Mouse (Mus musculus) cerebellum, adult 11 months (tissue): ENCODE results near the gene Kdelr1.
A peak's percentile ranks its signal among the peaks of the same experiment; 100 is the strongest.

Source experiments
- DNase-seq: peaks from one replicate; pipeline ENCODE4 v3.0.0; 2022

The Kdelr1 gene

DNA sequence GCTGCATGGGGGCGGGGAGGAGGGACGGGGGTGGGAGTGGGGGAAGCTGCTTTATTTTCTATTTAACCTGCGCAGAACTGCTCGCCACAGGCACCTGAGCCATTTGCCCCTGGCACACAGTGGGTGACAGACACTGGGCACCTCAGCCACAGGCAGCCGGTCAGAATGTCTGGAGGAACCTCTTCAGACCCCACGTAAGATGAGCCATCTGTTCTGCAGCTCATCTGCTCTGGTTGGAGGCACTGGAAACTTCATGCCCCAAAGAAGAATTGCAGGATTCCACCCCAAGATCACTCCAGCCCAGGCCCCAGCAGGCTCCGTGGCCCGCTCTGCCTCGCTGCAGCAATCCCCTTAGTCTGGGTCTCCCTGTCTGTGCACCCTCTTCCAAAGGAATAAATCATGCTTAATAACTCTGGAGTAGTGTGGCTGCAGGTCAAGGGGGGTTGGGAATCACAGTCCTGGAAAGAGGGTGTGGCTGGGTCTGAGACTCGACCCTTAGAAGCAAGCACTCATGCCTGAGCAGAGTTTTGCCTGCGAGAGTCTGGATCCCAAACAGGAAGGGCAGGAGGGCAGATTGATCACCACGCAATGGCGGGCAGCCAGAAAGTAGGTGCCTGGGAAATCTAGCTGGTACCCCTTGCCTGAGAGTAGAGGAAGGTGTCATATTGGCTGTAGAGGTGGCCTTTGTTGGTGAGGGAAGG, 44.6 kb downstream of the Kdelr1 start:
- no peak for DNase-seq

DNA sequence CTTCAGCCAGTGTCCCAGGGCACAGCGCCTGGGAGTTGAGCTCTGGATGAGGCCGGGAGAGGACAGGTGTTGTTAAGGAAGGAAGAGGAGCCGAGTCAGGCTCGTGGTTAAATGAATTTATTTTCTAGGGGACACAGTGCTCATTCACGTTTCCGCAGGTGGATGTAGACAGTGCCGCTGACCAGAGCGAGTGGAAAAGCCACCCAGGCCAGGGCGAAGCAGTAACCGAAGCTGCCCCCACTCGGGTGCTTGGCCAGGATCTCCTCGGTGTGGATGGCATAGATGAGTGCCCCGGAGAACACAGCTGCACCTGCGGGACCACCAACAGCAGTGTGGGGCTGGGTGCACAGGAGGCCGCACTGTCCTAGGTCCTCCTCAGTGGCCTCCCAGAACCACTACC, 45.4 kb downstream of the Kdelr1 start:
- no peak for DNase-seq

DNA sequence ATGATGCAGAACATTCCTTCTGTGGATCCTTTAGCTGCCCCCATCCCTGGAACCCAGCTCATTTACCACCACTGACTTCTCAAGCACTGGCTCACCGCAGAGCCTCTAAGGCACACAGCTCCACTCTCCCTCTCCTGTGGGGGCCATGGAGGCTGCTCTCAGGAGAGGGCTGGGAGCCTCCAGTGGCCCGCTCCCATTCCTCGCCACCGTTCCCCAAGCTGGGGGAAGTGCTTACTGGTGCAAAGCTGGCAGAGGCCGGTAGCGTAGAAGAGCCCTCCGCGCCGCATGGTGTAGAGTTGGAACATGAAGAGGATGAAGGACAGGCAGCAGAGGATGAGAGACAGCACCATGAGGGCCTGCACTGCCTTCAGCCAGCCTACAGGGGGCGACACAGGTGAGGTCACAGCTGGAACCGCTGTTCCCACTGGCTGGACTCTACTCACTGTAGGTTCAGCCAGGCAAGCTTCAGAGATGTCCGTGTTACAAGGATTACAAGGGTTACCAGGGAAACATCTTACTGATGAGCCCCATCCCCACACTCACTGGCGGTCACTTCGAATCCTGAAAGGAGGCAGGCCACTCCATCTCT, 46.6 kb downstream of the Kdelr1 start:
- no peak for DNase-seq

DNA sequence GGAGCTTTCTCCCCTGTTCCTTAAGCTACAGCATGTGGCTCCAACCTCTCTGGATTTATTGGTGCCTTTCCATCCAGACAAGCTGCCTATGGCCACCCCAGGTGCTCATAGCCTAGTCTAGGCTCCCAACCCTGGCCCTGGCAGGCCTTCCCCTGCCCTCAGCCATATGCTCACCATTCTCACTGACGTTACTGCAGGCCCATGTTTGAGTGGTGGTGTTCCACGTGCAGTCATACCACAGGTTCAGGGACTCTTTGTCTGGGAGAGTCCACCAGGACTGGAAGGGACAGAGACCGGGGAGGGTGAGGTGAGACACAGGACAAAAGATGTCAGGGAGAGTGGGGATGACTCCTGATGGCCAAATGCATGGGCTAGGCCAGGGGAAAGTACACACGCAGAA, 47.2 kb downstream of the Kdelr1 start:
- no peak for DNase-seq

DNA sequence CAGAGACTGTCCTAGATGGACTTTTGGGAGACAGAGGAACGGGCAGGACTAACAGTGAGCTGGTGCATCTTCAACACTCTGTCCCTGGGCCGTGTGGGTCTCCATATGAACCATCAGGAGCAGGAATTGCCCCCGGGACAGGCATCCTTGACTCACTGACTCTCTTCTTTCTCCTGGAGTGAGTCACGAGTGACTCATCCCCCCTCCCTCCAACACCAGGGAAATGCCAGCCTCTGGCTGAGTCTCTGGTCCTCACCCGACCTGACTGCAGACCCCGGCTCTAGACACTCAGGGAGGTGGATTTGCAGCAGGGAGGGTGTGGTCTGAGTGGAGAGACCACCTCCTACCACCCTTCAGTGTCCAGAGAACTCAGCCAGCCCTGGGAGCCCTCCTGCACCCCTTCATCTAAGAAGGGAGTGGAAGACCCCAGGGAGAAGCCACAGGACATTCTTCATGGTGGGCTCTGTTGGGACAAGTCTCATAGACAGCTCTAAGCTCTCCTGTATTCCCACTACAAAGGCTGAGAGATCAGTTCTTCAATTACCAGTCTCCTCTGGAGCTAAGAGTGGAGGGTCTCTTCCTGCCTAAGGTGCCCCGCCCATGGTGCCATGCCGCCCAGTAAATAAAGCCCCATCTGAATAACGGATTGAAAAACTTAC, 48.1 kb downstream of the Kdelr1 start:
- DNase-seq = no peak

DNA sequence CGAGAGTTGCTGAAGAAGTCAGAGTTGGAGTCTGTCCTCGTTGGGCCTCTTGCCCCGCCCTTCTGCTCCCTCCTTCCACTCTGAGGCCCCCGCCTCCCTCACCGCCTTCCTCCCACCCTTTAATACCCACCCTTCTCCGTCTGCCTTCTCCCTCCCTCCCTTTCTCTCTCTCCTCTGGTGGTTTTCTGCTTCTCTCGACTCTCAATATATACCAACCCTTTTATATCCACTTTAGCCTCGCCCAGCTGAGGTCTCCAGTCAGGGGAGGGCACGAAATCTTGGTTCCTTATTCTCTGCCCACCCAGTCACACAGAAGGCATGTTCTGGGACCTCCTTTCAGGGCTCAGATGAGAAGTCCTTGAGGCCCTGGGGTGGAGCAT, 48.7 kb downstream of the Kdelr1 start, which contains the start of gene Emp3:
Emp3 (minus strand) TSS at position 163 of the 380 bp plus-strand sequence.
- DNase-seq = no peak

DNA sequence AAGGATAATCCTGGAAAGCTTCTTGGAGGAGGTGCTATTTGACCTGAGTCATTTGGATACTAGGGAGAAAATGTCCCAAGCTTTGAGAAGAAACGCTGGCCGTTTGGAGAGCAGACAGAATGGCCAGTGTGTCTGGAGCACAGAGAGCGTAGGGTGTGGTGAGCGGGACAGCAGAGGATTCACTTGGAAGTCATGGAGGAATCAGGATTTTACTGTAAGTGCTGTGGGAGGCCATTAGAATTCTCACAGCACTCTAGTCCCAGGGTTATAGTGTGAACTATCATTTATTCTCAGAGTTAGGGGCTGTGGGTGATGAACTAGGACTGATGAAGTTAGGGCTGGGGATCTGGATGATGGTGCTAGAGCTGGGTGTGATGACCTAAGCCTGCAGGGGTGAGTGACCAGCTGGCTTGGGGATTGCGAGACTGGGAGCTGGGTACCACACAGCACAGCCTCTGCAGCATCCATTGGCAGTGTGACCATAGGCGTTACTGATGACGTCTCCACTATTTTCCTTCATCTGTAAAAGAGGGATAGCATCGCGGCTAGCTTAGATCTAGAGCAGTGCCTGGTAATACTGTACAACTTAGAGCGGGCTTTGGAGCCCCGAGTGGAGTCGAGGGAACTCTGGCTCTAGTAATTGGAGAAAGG, 49.5 kb downstream of the Kdelr1 start:
- DNase-seq = no peak

DNA sequence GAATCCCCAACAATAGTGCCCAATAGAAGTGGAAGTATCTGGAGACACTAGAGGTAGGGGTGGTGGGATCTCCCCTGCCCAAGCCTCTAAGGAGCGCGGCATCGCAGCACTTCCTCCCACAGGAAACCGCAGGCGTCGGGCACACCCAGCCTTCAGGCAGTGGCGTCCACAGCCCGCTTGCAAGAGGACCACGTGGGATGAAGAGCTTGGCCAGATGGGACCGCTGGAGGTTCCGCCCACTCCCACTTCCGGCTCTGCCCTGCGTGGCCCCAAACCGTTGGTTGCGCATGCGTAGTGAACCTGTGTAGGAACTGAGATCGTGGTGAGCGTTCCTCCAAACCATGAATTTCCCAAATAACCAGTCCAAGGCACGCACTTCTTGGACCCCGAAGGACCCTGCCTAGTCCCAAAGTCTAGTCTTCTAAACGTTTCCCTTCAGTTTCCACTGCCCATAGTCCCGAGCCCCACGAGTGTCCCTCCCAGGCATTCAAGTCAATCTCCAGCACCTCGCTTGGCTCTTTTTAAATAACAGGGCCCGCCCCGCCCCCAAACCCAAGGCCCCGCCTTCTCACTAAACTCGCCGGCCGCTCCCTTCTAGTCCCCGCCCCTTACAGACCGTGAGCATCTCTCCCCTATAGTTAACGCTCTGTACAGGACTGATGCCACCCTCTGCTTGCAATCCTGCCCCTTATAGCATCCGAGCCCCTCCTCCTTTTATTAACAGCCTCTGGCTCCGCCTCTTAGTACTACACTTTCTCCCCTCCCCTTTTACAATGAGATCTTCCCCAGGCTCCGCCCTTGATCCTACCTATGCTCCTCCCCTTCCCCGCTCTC, 50.6 kb downstream of the Kdelr1 start:
- peak; percentile 76 for DNase-seq

DNA sequence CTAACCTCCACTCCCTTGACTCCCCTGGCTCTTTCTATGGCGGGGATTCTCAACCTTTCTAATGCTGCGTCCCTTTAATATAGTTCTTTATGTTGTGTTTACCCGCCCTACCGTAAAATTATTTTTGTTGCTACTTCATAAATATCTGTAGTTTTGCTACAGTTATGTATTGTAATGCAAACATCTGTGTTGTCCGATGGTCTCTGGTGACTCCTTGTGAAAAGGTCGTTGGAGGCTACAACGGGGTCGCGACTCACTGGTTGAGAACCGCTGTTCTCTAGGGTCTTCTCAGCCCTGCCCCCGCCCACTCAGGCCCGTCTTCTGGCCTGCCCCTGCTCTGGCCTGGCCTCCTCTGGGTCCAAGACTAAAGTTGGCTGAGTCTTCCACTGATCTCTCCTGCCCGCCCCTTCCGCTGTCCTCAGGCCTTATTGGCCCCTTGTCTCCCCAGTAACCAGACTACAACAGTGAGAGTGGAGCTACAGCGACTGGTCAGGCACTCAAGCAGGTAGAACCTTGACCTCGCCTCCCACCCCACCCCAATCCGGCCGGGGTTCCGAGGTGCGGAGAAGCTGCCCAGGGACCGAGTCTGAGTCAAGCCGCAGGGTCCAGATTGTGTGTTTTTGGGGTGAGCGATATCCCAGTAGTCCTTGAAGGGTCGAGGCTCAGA, 51.3 kb downstream of the Kdelr1 start, which contains the start of gene Ccdc114:
Ccdc114 (plus strand) TSS at position 311 of the 667 bp plus-strand sequence.
- no peak for DNase-seq

DNA sequence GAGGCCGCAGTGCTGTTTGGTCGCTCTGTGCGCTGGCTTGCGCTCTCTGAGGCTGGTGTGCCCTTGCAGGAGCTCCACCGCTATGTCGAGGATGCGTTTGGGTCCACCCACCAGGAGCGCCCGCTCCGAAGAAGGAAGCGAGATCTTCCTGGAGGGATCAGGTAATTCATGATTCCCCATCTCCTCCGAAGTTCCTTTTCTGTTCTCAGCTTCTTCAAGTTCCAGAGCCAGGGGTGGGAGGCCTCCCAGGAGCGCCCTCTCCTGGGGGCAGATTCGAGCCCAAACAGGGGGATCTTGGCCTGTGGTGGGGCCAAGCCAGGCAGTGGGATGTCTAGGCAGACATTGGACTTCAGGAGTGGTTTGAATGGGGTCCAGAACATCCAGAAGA, 51.9 kb downstream of the Kdelr1 start:
- no peak for DNase-seq

DNA sequence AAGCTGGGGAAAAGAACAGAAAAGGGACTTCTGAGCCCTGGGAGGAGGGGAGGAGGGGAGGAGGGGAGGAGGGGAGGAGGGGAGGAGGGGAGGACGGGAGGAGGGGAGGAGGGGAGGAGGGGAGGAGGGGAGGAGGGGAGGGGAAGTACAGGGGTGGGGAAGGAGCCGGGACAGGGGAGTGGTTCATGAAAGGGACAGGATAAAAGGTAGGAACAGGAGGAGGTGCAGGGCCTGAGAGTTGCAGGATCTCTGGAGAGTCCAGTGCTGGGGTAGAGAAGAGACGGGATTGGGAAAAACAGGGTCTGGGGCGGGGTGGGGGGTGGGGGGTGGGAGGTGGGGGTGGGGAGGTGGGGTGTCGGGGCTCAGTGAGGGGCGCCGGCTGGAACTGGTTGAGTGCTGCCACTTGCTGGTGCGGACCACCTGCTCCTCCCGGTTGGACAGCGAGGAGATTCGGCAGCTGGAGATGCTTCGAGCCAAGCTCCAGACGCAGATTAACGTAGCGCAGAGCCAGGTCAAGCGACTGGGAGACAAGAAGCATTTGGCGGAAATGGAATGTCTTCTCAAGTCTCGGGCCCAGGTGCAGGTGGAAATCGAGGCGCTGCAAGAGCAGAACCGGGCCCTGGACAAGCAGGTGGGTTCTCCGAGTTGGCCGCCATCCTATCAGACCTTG, 56.2 kb downstream of the Kdelr1 start:
- DNase-seq = no peak

DNA sequence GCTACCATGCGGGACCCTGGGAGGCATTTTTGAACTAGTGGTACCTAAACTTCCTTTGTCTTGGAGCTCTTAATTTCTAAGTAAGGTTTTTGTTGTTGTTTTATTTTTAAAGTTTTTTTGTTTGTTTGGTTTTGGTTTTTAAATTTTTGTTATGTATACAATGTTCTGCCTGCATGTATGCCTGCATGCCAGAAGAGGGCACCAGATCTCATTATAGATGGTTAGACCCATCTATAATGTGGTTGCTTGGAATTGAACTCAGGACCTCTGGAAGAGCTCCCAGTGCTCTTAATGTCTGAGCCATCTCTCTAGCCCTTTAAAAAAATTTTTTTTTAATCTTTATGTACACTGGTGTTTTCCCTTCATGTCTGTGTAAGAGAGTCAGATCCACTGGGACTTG, 57.1 kb downstream of the Kdelr1 start:
- DNase-seq = no peak
